Mouse (Mus musculus): ENCODE data around the gene Atp8a1. TPM values are rescaled to one million over a fixed set of nuclear protein-coding genes. Genes with fewer than 3 reads are reported as not detected.

Gene Atp8a1
- total and polyA plus RNA-seq, 3 experiments = 4.4 to 11.2 (median 5.5) TPM

GRCm38 (mm10) chr5:67814437-67814965, 32.7 kb downstream of the Atp8a1 start (continued):
- TF ChIP-seq USF2 (conservative IDR thresholded peaks at IDR 0.05; ENCODE audit: low read depth, low read length) (no peak), E2F4 (IDR thresholded peaks at IDR 0.05; ENCODE audit: insufficient replicate concordance, low read depth, low read length) (no peak)

- no peaks in the 10 kb centered on the region for H3K27me3 ChIP-seq (replicated peaks)
- dilution Hi-C loops (cut with MboI; ENCODE audit: extremely low pct_ligation_motif_present, extremely low pct_unique_long_range_greater_than_20kb, low sequenced_read_pairs) = no loop called here
- H3K9ac ChIP-seq (ENCODE audit: insufficient read depth, low read depth) = no peak overlapping the region
- no peak overlapping the region for H3K4me3 ChIP-seq (replicated peaks in 1 of 3; ENCODE audit: low read depth in 2 of 3, low read length in 2 of 3, poor library complexity in 1 of 3)
- no peak overlapping the region for H3K4me2 ChIP-seq (ENCODE audit: insufficient read depth, low read depth, poor library complexity, severe bottlenecking)
- H3K79me2 ChIP-seq (replicated peaks; ENCODE audit: control insufficient read depth, extremely low read depth, insufficient read depth, poor library complexity, severe bottlenecking) = no peaks in the 10 kb centered on the region
- in situ Hi-C loops (cut with MboI; ENCODE audit: low pct_ligation_motif_present, low pct_unique_long_range_greater_than_20kb, low sequenced_read_pairs) = no loop called here
- no peak for DNase-seq (ENCODE audit: extremely low read depth)
- peaks cover 0 to 17% of the 10 kb centered on the region in 2 experiments for H3K36me3 ChIP-seq (replicated peaks in 1 of 2; ENCODE audit: control insufficient read depth in 1 of 2, insufficient read depth in 1 of 2, low read length in 1 of 2)
- H3K27ac ChIP-seq (ENCODE audit: insufficient read depth, low read depth) = no peak overlapping the region
- peaks cover 3 to 24% of the 10 kb centered on the region in 2 experiments for H3K4me1 ChIP-seq (ENCODE audit: control insufficient read depth in 1 of 2, insufficient read depth in 2 of 2)
- H3K9me3 ChIP-seq (replicated peaks; ENCODE audit: low read length) = no peaks in the 10 kb centered on the region
- TF ChIP-seq MXI1 (IDR thresholded peaks at IDR 0.05; ENCODE audit: low read depth, low read length) = no peak
- no peak for TF ChIP-seq MAX (IDR thresholded peaks at IDR 0.05; ENCODE audit: low read length)
- TF ChIP-seq UBTF (IDR thresholded peaks at IDR 0.05; ENCODE audit: low read depth, low read length) = no peak
These were observed 33.9 kb downstream of the Atp8a1 start for GRCm38 (mm10) chr5:67813334-67813733.

DNA sequence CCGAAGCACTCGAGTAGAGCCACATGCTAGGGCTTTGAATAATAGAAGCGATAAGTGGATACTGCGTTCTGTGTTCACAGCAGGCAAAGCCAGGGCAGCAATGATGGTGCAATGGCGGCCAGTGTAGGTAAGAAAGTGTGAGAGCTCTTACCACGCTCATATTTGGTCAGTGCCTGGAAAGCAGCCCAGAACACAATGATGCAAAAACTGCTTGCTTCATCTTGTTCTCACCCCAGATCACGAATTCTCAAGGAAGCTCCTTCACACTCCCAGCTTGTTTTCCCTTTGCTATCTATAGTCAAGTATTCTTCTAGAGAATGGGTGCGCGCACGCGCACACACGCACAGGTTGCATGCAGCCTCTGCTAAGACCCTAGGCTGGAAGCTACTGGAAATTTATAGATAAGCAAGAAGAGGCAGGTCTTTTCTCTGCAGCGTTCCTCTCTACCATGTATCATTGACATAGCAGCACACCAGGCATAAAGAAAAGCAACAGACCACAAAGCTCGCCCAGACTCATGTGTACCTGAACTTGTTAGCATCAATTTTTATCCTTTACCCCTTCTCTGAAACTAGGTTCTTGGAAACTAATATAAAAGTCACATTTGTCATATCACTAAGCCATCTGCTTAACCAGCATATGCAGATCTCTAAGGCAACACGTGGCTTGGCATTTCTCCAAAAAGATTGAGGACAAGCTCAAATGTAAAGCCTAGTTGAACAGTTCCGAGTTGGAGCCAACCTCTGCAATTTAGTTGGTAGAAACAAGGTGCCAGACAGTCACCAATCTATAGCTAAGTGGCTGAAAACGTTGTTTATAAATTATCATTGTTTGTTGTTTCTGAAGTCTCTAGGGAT, 44.8 kb downstream of the Atp8a1 start:
- no peak overlapping the region for H3K4me2 ChIP-seq (ENCODE audit: insufficient read depth, low read depth, poor library complexity, severe bottlenecking)
- no peaks in the 10 kb centered on the region for H3K27me3 ChIP-seq (replicated peaks)
- DNase-seq (ENCODE audit: extremely low read depth) = no peak
- H3K27ac ChIP-seq (ENCODE audit: insufficient read depth, low read depth) = no peak overlapping the region
- no peaks in the 10 kb centered on the region for H3K9me3 ChIP-seq (replicated peaks; ENCODE audit: low read length)
- H3K4me1 ChIP-seq (ENCODE audit: control insufficient read depth in 1 of 2, insufficient read depth in 2 of 2) = peaks cover 0 to 6% of the 10 kb centered on the region in 2 experiments; a peak in 2 of 4 replicates
- no peak overlapping the region for H3K9ac ChIP-seq (ENCODE audit: insufficient read depth, low read depth)
- in situ Hi-C loops (cut with MboI; ENCODE audit: low pct_ligation_motif_present, low pct_unique_long_range_greater_than_20kb, low sequenced_read_pairs) = no loop called here
- TF ChIP-seq POLR2AphosphoS2 (IDR thresholded peaks at IDR 0.05; ENCODE audit: low read depth, low read length) (no peak), MEF2A (IDR thresholded peaks at IDR 0.05; ENCODE audit: borderline replicate concordance, low read depth, low read length) (no peak), MAX (IDR thresholded peaks at IDR 0.05; ENCODE audit: low read length) (no peak), PAX5 (IDR thresholded peaks at IDR 0.05; ENCODE audit: low read length) (no peak), EP300 (IDR thresholded peaks at IDR 0.05; ENCODE audit: low read length) (no peak), JUND (conservative IDR thresholded peaks at IDR 0.05; ENCODE audit: low read depth, low read length) (no peak), RCOR1 (conservative IDR thresholded peaks at IDR 0.05; ENCODE audit: low read depth, low read length) (no peak), KAT2A (IDR thresholded peaks at IDR 0.05; ENCODE audit: insufficient replicate concordance, low read length) (no peak), CHD1 (IDR thresholded peaks at IDR 0.05; ENCODE audit: low read depth, low read length) (no peak), E2F4 (IDR thresholded peaks at IDR 0.05; ENCODE audit: insufficient replicate concordance, low read depth, low read length) (no peak), USF1 (IDR thresholded peaks at IDR 0.05; ENCODE audit: low read depth, low read length) (no peak), RAD21 (IDR thresholded peaks at IDR 0.05; ENCODE audit: low read depth, low read length) (no peak), NRF1 (IDR thresholded peaks at IDR 0.05; ENCODE audit: low read depth, low read length) (no peak), ETS1 (conservative IDR thresholded peaks at IDR 0.05; ENCODE audit: low read depth, low read length) (no peak), ZMIZ1 (IDR thresholded peaks at IDR 0.05; ENCODE audit: low read depth, low read length) (no peak), ZKSCAN1 (IDR thresholded peaks at IDR 0.05; ENCODE audit: borderline replicate concordance, low read depth, low read length) (no peak)
- H3K4me3 ChIP-seq (replicated peaks in 1 of 3; ENCODE audit: low read depth in 2 of 3, low read length in 2 of 3, poor library complexity in 1 of 3) = no peak overlapping the region
- dilution Hi-C loops (cut with MboI; ENCODE audit: extremely low pct_ligation_motif_present, extremely low pct_unique_long_range_greater_than_20kb, low sequenced_read_pairs) = no loop called here
- peaks cover 0 to 15% of the 10 kb centered on the region in 2 experiments for H3K36me3 ChIP-seq (replicated peaks in 1 of 2; ENCODE audit: control insufficient read depth in 1 of 2, insufficient read depth in 1 of 2, low read length in 1 of 2)
- H3K79me2 ChIP-seq (replicated peaks; ENCODE audit: control insufficient read depth, extremely low read depth, insufficient read depth, poor library complexity, severe bottlenecking) = no peaks in the 10 kb centered on the region

Measured in CH12.LX (cell line).